Mouse (Mus musculus): ENCODE measurements around the gene Thsd4. TPM values are rescaled to one million over a fixed set of nuclear protein-coding genes. Genes with fewer than 3 reads are reported as not detected.

Gene Thsd4
- polyA plus RNA-seq, 1 experiment from 2014 or later: 6.4 TPM

GRCm38 (mm10) chr9:60380550-60380949 is 141.3 kb downstream of the Thsd4 start:
- Histone ChIP-seq H3K4me1 (replicated peaks; ENCODE audit: control insufficient read depth, insufficient read depth, low read length) (no peaks in the 10 kb centered on the region), H3K4me2 (replicated peaks) (no peak overlapping the region), H3K27me3 (ENCODE audit: control insufficient read depth, insufficient read depth, low read length) (no peaks in the 10 kb centered on the region), H3K27ac (no peak overlapping the region), H3K4me3 (replicated peaks; ENCODE audit: low read length) (no peak overlapping the region), H3K9ac (no peak overlapping the region), H3K36me3 (replicated peaks; ENCODE audit: control insufficient read depth, insufficient read depth) (no peaks in the 10 kb centered on the region), H3K9me3 (ENCODE audit: control insufficient read depth, low read length) (no peaks in the 10 kb centered on the region)
- DNase-seq (ENCODE audit: low spot score) (no peak), ATAC-seq (ENCODE audit: low FRiP score) (no peak)
- 85% methylated on average over 4 of the region's 4 CpGs for WGBS

GRCm38 (mm10) chr9:60378235-60378634 is 143.6 kb downstream of the Thsd4 start:
- no peak overlapping the region for H3K4me3 ChIP-seq (replicated peaks; ENCODE audit: low read length)

GRCm38 (mm10) chr9:60373161-60373737 is 148.6 kb downstream of the Thsd4 start:
- H3K4me2 ChIP-seq (replicated peaks): no peak overlapping the region
- no peaks in the 10 kb centered on the region for H3K27me3 ChIP-seq (ENCODE audit: control insufficient read depth, insufficient read depth, low read length)
- H3K36me3 ChIP-seq (replicated peaks; ENCODE audit: control insufficient read depth, insufficient read depth): no peaks in the 10 kb centered on the region
- H3K9me3 ChIP-seq (ENCODE audit: control insufficient read depth, low read length): no peaks in the 10 kb centered on the region
- no peak overlapping the region for H3K9ac ChIP-seq
- DNase-seq (ENCODE audit: low spot score) (no peak), ATAC-seq (ENCODE audit: low FRiP score) (no peak)
- no peak overlapping the region for H3K4me3 ChIP-seq (replicated peaks; ENCODE audit: low read length)
- WGBS: 52% methylated on average over 4 of the region's 4 CpGs
- no peak overlapping the region for H3K27ac ChIP-seq
- no peaks in the 10 kb centered on the region for H3K4me1 ChIP-seq (replicated peaks; ENCODE audit: control insufficient read depth, insufficient read depth, low read length)

More at GRCm38 (mm10) chr9:60378235-60378634, 143.6 kb downstream of the Thsd4 start:
- Histone ChIP-seq H3K4me2 (replicated peaks) (no peak overlapping the region), H3K27ac (no peak overlapping the region), H3K9ac (no peak overlapping the region), H3K27me3 (ENCODE audit: control insufficient read depth, insufficient read depth, low read length) (no peaks in the 10 kb centered on the region), H3K9me3 (ENCODE audit: control insufficient read depth, low read length) (no peaks in the 10 kb centered on the region), H3K36me3 (replicated peaks; ENCODE audit: control insufficient read depth, insufficient read depth) (no peaks in the 10 kb centered on the region), H3K4me1 (replicated peaks; ENCODE audit: control insufficient read depth, insufficient read depth, low read length) (no peaks in the 10 kb centered on the region)
- DNase-seq (ENCODE audit: low spot score) (no peak), ATAC-seq (ENCODE audit: low FRiP score) (no peak)
- WGBS: 84% methylated on average over 6 of the region's 6 CpGs

- no peaks in the 10 kb centered on the region for H3K9me3 ChIP-seq (ENCODE audit: control insufficient read depth, low read length)
- 79% methylated on average over 9 of the region's 9 CpGs for WGBS
- no peak overlapping the region for H3K4me3 ChIP-seq (replicated peaks; ENCODE audit: low read length)
- H3K4me1 ChIP-seq (replicated peaks; ENCODE audit: control insufficient read depth, insufficient read depth, low read length): 0 out of 2 replicates have a peak, but pooled peaks cover 4% of the 10 kb centered on the region
- no peak overlapping the region for H3K4me2 ChIP-seq (replicated peaks)
- H3K36me3 ChIP-seq (replicated peaks; ENCODE audit: control insufficient read depth, insufficient read depth): no peaks in the 10 kb centered on the region
- H3K27ac ChIP-seq: no peak overlapping the region
- ATAC-seq (ENCODE audit: low FRiP score) (no peak), DNase-seq (ENCODE audit: low spot score) (no peak)
- no peaks in the 10 kb centered on the region for H3K27me3 ChIP-seq (ENCODE audit: control insufficient read depth, insufficient read depth, low read length)
- no peak overlapping the region for H3K9ac ChIP-seq
Observed at GRCm38 (mm10) chr9:60368516-60368915, 153.3 kb downstream of the Thsd4 start.

GRCm38 (mm10) chr9:60367617-60368305 is 154.1 kb downstream of the Thsd4 start:
- Histone ChIP-seq H3K4me2 (replicated peaks) (no peak overlapping the region), H3K4me1 (replicated peaks; ENCODE audit: control insufficient read depth, insufficient read depth, low read length) (0 out of 2 replicates have a peak, but pooled peaks cover 6% of the 10 kb centered on the region), H3K4me3 (replicated peaks; ENCODE audit: low read length) (no peak overlapping the region), H3K36me3 (replicated peaks; ENCODE audit: control insufficient read depth, insufficient read depth) (no peaks in the 10 kb centered on the region), H3K9me3 (ENCODE audit: control insufficient read depth, low read length) (no peaks in the 10 kb centered on the region), H3K9ac (no peak overlapping the region), H3K27me3 (ENCODE audit: control insufficient read depth, insufficient read depth, low read length) (no peaks in the 10 kb centered on the region), H3K27ac (no peak overlapping the region)
- ATAC-seq (ENCODE audit: low FRiP score): no peak
- no peak for DNase-seq (ENCODE audit: low spot score)
- WGBS: 85% methylated on average over 10 of the region's 10 CpGs

GRCm38 (mm10) chr9:60364166-60364781 is 157.6 kb downstream of the Thsd4 start:
- Histone ChIP-seq H3K27me3 (ENCODE audit: control insufficient read depth, insufficient read depth, low read length) (no peaks in the 10 kb centered on the region), H3K4me2 (replicated peaks) (no peak overlapping the region), H3K9ac (no peak overlapping the region), H3K36me3 (replicated peaks; ENCODE audit: control insufficient read depth, insufficient read depth) (no peaks in the 10 kb centered on the region), H3K27ac (no peak overlapping the region), H3K4me1 (replicated peaks; ENCODE audit: control insufficient read depth, insufficient read depth, low read length) (peaks cover 6% of the 10 kb centered on the region; the same call in 1 of the 2 replicates), H3K9me3 (ENCODE audit: control insufficient read depth, low read length) (no peaks in the 10 kb centered on the region), H3K4me3 (replicated peaks; ENCODE audit: low read length) (no peak overlapping the region)
- ATAC-seq (ENCODE audit: low FRiP score) (no peak), DNase-seq (ENCODE audit: low spot score) (no peak)
- WGBS: 56% methylated on average over 14 of the region's 14 CpGs

GRCm38 (mm10) chr9:60352351-60352750 is 169.5 kb downstream of the Thsd4 start:
- Histone ChIP-seq H3K9ac (no peak overlapping the region), H3K27me3 (ENCODE audit: control insufficient read depth, insufficient read depth, low read length) (no peaks in the 10 kb centered on the region), H3K4me2 (replicated peaks) (no peak overlapping the region), H3K9me3 (ENCODE audit: control insufficient read depth, low read length) (no peaks in the 10 kb centered on the region), H3K4me1 (replicated peaks; ENCODE audit: control insufficient read depth, insufficient read depth, low read length) (no peaks in the 10 kb centered on the region), H3K4me3 (replicated peaks; ENCODE audit: low read length) (no peak overlapping the region), H3K27ac (no peak overlapping the region), H3K36me3 (replicated peaks; ENCODE audit: control insufficient read depth, insufficient read depth) (no peaks in the 10 kb centered on the region)
- no peak for ATAC-seq (ENCODE audit: low FRiP score)
- no peak for DNase-seq (ENCODE audit: low spot score)
- WGBS: 88% methylated on average over 4 of the region's 4 CpGs

GRCm38 (mm10) chr9:60351153-60351552 is 170.7 kb downstream of the Thsd4 start:
- H3K4me2 ChIP-seq (replicated peaks): no peak overlapping the region
- H3K4me1 ChIP-seq (replicated peaks; ENCODE audit: control insufficient read depth, insufficient read depth, low read length): no peaks in the 10 kb centered on the region
- no peak overlapping the region for H3K4me3 ChIP-seq (replicated peaks; ENCODE audit: low read length)
- no peak overlapping the region for H3K9ac ChIP-seq
- no peaks in the 10 kb centered on the region for H3K9me3 ChIP-seq (ENCODE audit: control insufficient read depth, low read length)
- no peak for ATAC-seq (ENCODE audit: low FRiP score)
- no peaks in the 10 kb centered on the region for H3K36me3 ChIP-seq (replicated peaks; ENCODE audit: control insufficient read depth, insufficient read depth)
- WGBS: 94% methylated on average over 6 of the region's 6 CpGs
- no peaks in the 10 kb centered on the region for H3K27me3 ChIP-seq (ENCODE audit: control insufficient read depth, insufficient read depth, low read length)
- no peak for DNase-seq (ENCODE audit: low spot score)
- no peak overlapping the region for H3K27ac ChIP-seq

- WGBS: 91% methylated on average over 5 of the region's 5 CpGs
- DNase-seq (ENCODE audit: low spot score): no peak
- Histone ChIP-seq H3K27me3 (ENCODE audit: control insufficient read depth, insufficient read depth, low read length) (no peaks in the 10 kb centered on the region), H3K9me3 (ENCODE audit: control insufficient read depth, low read length) (no peaks in the 10 kb centered on the region), H3K4me1 (replicated peaks; ENCODE audit: control insufficient read depth, insufficient read depth, low read length) (no peaks in the 10 kb centered on the region), H3K4me2 (replicated peaks) (no peak overlapping the region), H3K4me3 (replicated peaks; ENCODE audit: low read length) (no peak overlapping the region), H3K9ac (no peak overlapping the region), H3K27ac (no peak overlapping the region), H3K36me3 (replicated peaks; ENCODE audit: control insufficient read depth, insufficient read depth) (no peaks in the 10 kb centered on the region)
- ATAC-seq (ENCODE audit: low FRiP score): no peak
Observed at GRCm38 (mm10) chr9:60336147-60336546, 185.7 kb downstream of the Thsd4 start.

Data from hindbrain, embryonic 14.5 days (tissue).